Mouse (Mus musculus): ENCODE measurements at regions not wholly inside any gene's neighbourhood (a gene's known extent, or its start where the extent isn't known, plus 50 kb on each side); places are given as distances from the start of the nearest gene placed in this dataset. TPM values are rescaled to one million over a fixed set of nuclear protein-coding genes. Genes with fewer than 3 reads are reported as not detected.
A peak's percentile ranks its signal among the peaks of the same experiment; 100 is the strongest.

- Histone ChIP-seq H3K36me3 (no peaks in the 10 kb centered on the region), H3K27ac (no peak overlapping the region), H3K4me3 (no peak overlapping the region), H3K4me2 (no peak overlapping the region), H3K4me1 (no peaks in the 10 kb centered on the region), H3K9ac (no peak overlapping the region), H3K9me3 (no peaks in the 10 kb centered on the region), H3K27me3 (no peaks in the 10 kb centered on the region)
- ATAC-seq (ENCODE audit: insufficient number of reproducible peaks, low FRiP score, low TSS enrichment, low read depth), result no peak
Observed at GRCm38 (mm10) chr12:35220429-35220828, 173.4 kb downstream of the Snx13 start.

GRCm38 (mm10) chr12:35220002-35220401 is 173.0 kb downstream of the Snx13 start:
- no peak for ATAC-seq (ENCODE audit: insufficient number of reproducible peaks, low FRiP score, low TSS enrichment, low read depth)
- H3K27me3 ChIP-seq, result no peaks in the 10 kb centered on the region
- H3K27ac ChIP-seq, result no peak overlapping the region
- no peaks in the 10 kb centered on the region for H3K4me1 ChIP-seq
- H3K9ac ChIP-seq, result no peak overlapping the region
- no peak overlapping the region for H3K4me3 ChIP-seq
- H3K4me2 ChIP-seq, result no peak overlapping the region
- H3K36me3 ChIP-seq, result no peaks in the 10 kb centered on the region
- no peaks in the 10 kb centered on the region for H3K9me3 ChIP-seq

GRCm38 (mm10) chr12:35216725-35217124 is 169.7 kb downstream of the Snx13 start:
- H3K4me1 ChIP-seq, result no peaks in the 10 kb centered on the region
- H3K9ac ChIP-seq, result no peak overlapping the region
- H3K9me3 ChIP-seq, result no peaks in the 10 kb centered on the region
- no peak for ATAC-seq (ENCODE audit: insufficient number of reproducible peaks, low FRiP score, low TSS enrichment, low read depth)
- no peak overlapping the region for H3K27ac ChIP-seq
- 61% methylated on average over 2 of the region's 2 CpGs for WGBS
- no peak overlapping the region for H3K4me2 ChIP-seq
- H3K36me3 ChIP-seq, result no peaks in the 10 kb centered on the region
- H3K4me3 ChIP-seq, result no peak overlapping the region
- H3K27me3 ChIP-seq, result no peaks in the 10 kb centered on the region

GRCm38 (mm10) chr12:35209399-35209798 is 162.4 kb downstream of the Snx13 start:
- H3K9me3 ChIP-seq, result no peaks in the 10 kb centered on the region

GRCm38 (mm10) chr12:35207605-35208004 is 160.6 kb downstream of the Snx13 start:
- Histone ChIP-seq H3K9me3 (no peaks in the 10 kb centered on the region), H3K27me3 (no peaks in the 10 kb centered on the region), H3K36me3 (no peaks in the 10 kb centered on the region), H3K4me1 (0 out of 2 replicates have a peak, but pooled peaks cover 3% of the 10 kb centered on the region), H3K4me2 (no peak overlapping the region), H3K4me3 (no peak overlapping the region), H3K9ac (no peak overlapping the region), H3K27ac (no peak overlapping the region)
- 53% methylated on average over 3 of the region's 3 CpGs for WGBS
- no peak for ATAC-seq (ENCODE audit: insufficient number of reproducible peaks, low FRiP score, low TSS enrichment, low read depth)

More at GRCm38 (mm10) chr12:35209399-35209798, 162.4 kb downstream of the Snx13 start:
- ATAC-seq (ENCODE audit: insufficient number of reproducible peaks, low FRiP score, low TSS enrichment, low read depth), result no peak
- Histone ChIP-seq H3K27ac (no peak overlapping the region), H3K36me3 (no peaks in the 10 kb centered on the region), H3K9ac (no peak overlapping the region), H3K27me3 (no peaks in the 10 kb centered on the region), H3K4me3 (no peak overlapping the region), H3K4me1 (0 out of 2 replicates have a peak, but pooled peaks cover 3% of the 10 kb centered on the region), H3K4me2 (no peak overlapping the region)

GRCm38 (mm10) chr12:35203398-35203797 is 156.4 kb downstream of the Snx13 start:
- ATAC-seq (ENCODE audit: insufficient number of reproducible peaks, low FRiP score, low TSS enrichment, low read depth), result no peak
- Histone ChIP-seq H3K4me2 (no peak overlapping the region), H3K36me3 (no peaks in the 10 kb centered on the region), H3K9ac (no peak overlapping the region), H3K4me1 (peaks cover 8% of the 10 kb centered on the region; the same call in 1 of the 2 replicates), H3K27me3 (no peaks in the 10 kb centered on the region), H3K4me3 (no peak overlapping the region), H3K27ac (no peak overlapping the region), H3K9me3 (no peaks in the 10 kb centered on the region)
- 52% methylated on average over 1 of the region's 1 CpGs for WGBS

GRCm38 (mm10) chr12:35200110-35200509 is 153.1 kb downstream of the Snx13 start:
- ATAC-seq (ENCODE audit: insufficient number of reproducible peaks, low FRiP score, low TSS enrichment, low read depth), result no peak; the same call in 1 of the 2 replicates
- H3K27ac ChIP-seq, result peak overlapping the region; percentile 63
- H3K9ac ChIP-seq, result no peak overlapping the region
- H3K36me3 ChIP-seq, result no peaks in the 10 kb centered on the region
- H3K4me2 ChIP-seq, result no peak overlapping the region
- 31% methylated on average over 5 of the region's 5 CpGs for WGBS
- no peak overlapping the region for H3K4me3 ChIP-seq
- H3K4me1 ChIP-seq, result peaks cover 5% of the 10 kb centered on the region; the same call in 1 of the 2 replicates
- H3K27me3 ChIP-seq, result no peaks in the 10 kb centered on the region
- H3K9me3 ChIP-seq, result no peaks in the 10 kb centered on the region

Small RNA genes in the stretch of these regions (microRNA-seq; reads per million reads assigned to microRNA genes)
- not detected for gene Gm44396

All from limb, embryonic 15.5 days (tissue).